Mouse (Mus musculus) neural tube, embryonic 15.5 days (tissue): ENCODE results near the gene Rerg. TPM values are rescaled to one million over a fixed set of nuclear protein-coding genes. Genes with fewer than 3 reads are reported as not detected.

Experiments
- ATAC-seq: fragments of 200-750 bp; cut with Nextera tagmentation; 2 replicates; pipeline ENCODE4 v1.8.0; 2017; ENCODE audit warnings: mild to moderate bottlenecking, moderate TSS enrichment, moderate library complexity; ENCODE audit not compliant: low FRiP score
- H3K27ac ChIP-seq: fragments of 300-500 bp; sonication (generic); replicated peaks from 2 replicates; pipeline ENCODE4 v1.5.1; 2015; ENCODE audit warnings: mild to moderate bottlenecking, inconsistent platforms
- H3K27me3 ChIP-seq: fragments of 300-500 bp; sonication (generic); replicated peaks from 2 replicates; pipeline ENCODE4 v1.6.1; 2015; ENCODE audit warnings: inconsistent platforms
- H3K36me3 ChIP-seq: fragments of 300-500 bp; sonication (generic); 2 replicates; pipeline ENCODE4 v1.6.1; 2015; ENCODE audit warnings: inconsistent platforms
- H3K4me1 ChIP-seq: fragments of 300-500 bp; sonication (generic); 2 replicates; pipeline ENCODE4 v1.6.1; 2015; ENCODE audit warnings: inconsistent platforms
- H3K4me2 ChIP-seq: fragments of 300-500 bp; sonication (generic); 2 replicates; pipeline ENCODE4 v1.6.1; 2015; ENCODE audit warnings: inconsistent platforms, mild to moderate bottlenecking, moderate library complexity
- H3K4me3 ChIP-seq: fragments of 300-500 bp; sonication (generic); replicated peaks from 2 replicates; pipeline ENCODE4 v1.5.1; 2015; ENCODE audit warnings: mild to moderate bottlenecking, inconsistent platforms
- H3K9ac ChIP-seq: fragments of 300-500 bp; sonication (generic); replicated peaks from 2 replicates; pipeline ENCODE4 v1.6.1; 2015; ENCODE audit warnings: mild to moderate bottlenecking, inconsistent platforms
- H3K9me3 ChIP-seq: fragments of 300-500 bp; sonication (generic); replicated peaks from 2 replicates; pipeline ENCODE4 v1.6.1; 2016; ENCODE audit warnings: inconsistent platforms
- WGBS: fragments of 180-500 bp; shearing (Covaris S2); methylation state at CpG from one replicate; pipeline ENCODE4 v1.1.7; 2015; ENCODE audit warnings: mixed read lengths; 5-methylcytosine and 5-hydroxymethylcytosine counted together
- polyA plus RNA-seq: library from polyadenylated mRNA; unstranded; fragments of >200 nt; fragmentation: Nextera tagmentation; extraction: Ambion mirVana; gene quantifications from 2 replicates; pipeline ENCODE4 v1.2.1, GENCODE M21; 2015

The Rerg gene
- polyA plus RNA-seq, 1 experiment from 2014 or later: 10.6 TPM

DNA sequence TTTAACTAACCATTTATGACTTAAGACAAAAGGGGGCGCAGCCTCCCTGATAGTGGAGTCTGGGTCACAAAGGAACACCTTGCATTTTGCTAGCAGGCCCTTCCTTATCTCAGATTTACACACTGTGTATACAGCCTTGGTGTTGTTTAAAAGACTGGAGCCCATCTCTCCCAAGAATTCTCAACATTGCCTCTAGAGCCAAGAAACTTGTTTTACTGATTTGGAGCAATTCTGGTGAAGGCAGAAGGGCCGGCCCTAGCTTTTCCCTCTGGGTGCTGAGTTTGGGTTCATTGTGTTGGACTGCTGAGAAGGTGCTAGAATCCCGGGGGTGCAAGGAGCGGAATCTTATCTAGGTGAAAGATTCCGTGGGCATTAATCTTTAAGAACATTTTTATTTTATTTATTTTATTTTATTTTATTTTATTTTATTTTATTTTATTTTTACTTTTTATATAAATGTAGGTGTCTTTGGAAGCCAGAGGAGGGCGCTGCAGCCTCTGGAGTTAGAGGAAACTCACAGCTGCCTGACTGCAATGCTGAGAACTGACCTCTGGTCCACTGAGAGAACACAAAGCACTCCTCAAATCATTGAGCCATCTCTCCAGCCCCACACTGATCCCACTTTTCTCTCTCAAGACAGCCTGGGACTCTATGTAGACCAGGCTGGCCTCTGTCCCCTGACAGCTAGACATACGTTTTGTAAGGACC lies 26.3 kb downstream of the Rerg start:
- Histone ChIP-seq H3K4me1 (0 out of 2 replicates have a peak, but pooled peaks cover 3% of the 10 kb centered on the region), H3K9ac (no peak overlapping the region), H3K9me3 (no peaks in the 10 kb centered on the region), H3K27ac (no peak overlapping the region), H3K27me3 (no peaks in the 10 kb centered on the region), H3K4me3 (no peak overlapping the region), H3K4me2 (no peak overlapping the region), H3K36me3 (no peaks in the 10 kb centered on the region)
- ATAC-seq: no peak
- 85% methylated on average over 7 of the region's 7 CpGs for WGBS

DNA sequence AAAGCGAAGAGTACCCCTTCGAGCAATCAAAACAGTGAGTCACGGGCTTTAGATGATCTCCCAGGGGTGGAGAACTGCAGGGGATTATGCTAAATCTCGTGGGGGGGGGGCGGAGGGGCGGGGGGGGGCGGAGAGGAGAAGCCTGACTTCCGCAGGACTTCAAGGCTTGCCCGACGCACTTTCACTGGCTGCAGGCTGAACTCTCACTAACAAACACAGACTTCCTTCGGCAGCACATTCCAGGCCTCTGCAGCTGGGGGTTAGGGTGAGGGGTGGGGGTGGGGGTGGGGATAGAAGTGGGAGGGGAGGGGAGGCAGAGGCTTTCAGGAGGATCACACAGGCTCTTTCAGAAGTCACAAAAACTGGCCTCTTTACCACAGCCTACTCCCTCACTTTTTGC lies 27.5 kb downstream of the Rerg start:
- Histone ChIP-seq H3K9ac (no peak overlapping the region), H3K4me3 (no peak overlapping the region; the same call in 1 of the 2 replicates), H3K27me3 (no peaks in the 10 kb centered on the region; the same call in 1 of the 2 replicates), H3K36me3 (no peaks in the 10 kb centered on the region), H3K4me2 (peak overlapping the region; percentile 40), H3K27ac (0 out of 2 replicates have a peak overlapping the region, but pooled peaks have one; percentile 11), H3K9me3 (no peaks in the 10 kb centered on the region), H3K4me1 (peaks cover 9% of the 10 kb centered on the region)
- WGBS: 0% methylated on average over 9 of the region's 11 CpGs
- ATAC-seq: 0 out of 2 replicates have a peak, but pooled peaks have one; percentile 51

DNA sequence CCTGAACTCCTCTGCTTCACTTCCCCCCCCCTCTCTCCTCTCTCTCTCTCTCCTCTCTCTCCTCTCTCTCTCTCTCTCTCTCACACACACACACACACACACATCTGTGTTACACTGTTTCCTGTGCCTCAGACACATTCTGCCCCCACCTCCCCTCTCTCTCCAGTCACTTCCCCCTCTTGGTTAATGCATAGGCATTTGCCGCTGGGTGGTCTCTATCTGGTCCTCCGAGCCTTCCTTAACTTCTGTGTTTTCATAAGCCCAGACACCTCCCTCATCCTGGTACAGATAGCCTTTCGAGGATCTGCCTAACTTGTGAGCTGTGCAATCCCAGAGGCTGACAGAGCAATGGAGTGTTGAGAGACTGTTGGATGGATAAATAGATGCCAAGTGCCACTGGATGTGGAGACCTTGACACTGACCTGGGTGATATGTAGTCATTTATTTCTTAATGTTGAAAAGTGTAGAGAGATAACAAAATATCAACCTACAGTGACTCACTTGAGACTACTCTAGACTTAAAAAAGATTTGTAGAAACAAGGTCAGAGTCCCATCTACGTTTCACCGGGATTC lies 29.0 kb downstream of the Rerg start:
- ATAC-seq: no peak
- no peaks in the 10 kb centered on the region for H3K9me3 ChIP-seq
- H3K36me3 ChIP-seq: no peaks in the 10 kb centered on the region
- no peak overlapping the region for H3K4me3 ChIP-seq
- H3K27me3 ChIP-seq: no peaks in the 10 kb centered on the region; the same call in 1 of the 2 replicates
- H3K4me2 ChIP-seq: no peak overlapping the region
- H3K27ac ChIP-seq: no peak overlapping the region
- no peak overlapping the region for H3K9ac ChIP-seq
- WGBS: 61% methylated on average over 5 of the region's 5 CpGs
- peaks cover 11% of the 10 kb centered on the region for H3K4me1 ChIP-seq

DNA sequence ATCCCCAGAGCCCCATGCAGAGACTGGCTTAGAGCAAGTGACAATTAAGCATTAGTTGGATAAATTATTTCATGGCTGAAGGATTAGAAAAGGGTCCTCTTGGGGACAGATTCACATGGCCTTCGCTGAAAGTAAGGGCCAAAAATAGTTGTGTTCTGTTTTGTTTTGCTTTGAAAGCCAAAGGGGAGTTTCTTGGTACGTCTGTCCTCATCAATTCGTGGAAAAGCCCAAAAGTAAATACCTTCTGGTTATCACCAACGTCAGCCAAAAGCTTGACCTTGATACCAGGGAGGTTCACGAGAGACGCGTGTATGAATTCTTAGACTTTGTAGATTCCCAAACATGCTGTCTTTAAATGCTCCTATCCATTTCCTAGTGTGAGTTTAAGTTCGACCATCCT lies 31.5 kb downstream of the Rerg start:
- H3K4me3 ChIP-seq: no peak overlapping the region
- H3K9me3 ChIP-seq: no peaks in the 10 kb centered on the region
- peaks cover 23% of the 10 kb centered on the region for H3K4me1 ChIP-seq
- no peak overlapping the region for H3K27ac ChIP-seq
- H3K36me3 ChIP-seq: no peaks in the 10 kb centered on the region
- no peak overlapping the region for H3K4me2 ChIP-seq
- ATAC-seq: no peak
- no peaks in the 10 kb centered on the region; the same call in 1 of the 2 replicates for H3K27me3 ChIP-seq
- WGBS: 73% methylated on average over 8 of the region's 8 CpGs
- no peak overlapping the region for H3K9ac ChIP-seq

DNA sequence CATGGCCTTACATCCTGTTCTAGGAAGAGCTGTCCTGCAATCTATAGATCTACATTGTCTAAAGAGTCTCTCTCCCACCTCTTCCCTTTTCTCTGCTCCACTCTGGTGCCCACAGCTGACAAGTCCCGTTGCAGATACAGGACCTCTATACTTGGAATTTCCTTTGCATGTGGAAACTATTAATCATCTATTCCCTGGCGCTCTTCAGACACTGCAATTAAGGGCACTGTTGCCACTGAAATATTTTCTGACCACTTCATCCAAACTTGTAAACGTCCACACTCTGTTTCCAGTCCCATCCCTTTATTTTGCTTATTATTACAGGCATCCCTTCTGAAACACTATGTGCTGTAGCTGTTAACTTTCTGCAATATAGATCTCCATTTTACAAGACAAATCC lies 31.9 kb downstream of the Rerg start:
- Histone ChIP-seq H3K27me3 (no peaks in the 10 kb centered on the region; the same call in 1 of the 2 replicates), H3K4me2 (no peak overlapping the region), H3K27ac (no peak overlapping the region), H3K36me3 (no peaks in the 10 kb centered on the region), H3K4me3 (no peak overlapping the region), H3K9ac (no peak overlapping the region), H3K9me3 (no peaks in the 10 kb centered on the region), H3K4me1 (peaks cover 23% of the 10 kb centered on the region)
- WGBS: 59% methylated on average over 3 of the region's 3 CpGs
- ATAC-seq: no peak

DNA sequence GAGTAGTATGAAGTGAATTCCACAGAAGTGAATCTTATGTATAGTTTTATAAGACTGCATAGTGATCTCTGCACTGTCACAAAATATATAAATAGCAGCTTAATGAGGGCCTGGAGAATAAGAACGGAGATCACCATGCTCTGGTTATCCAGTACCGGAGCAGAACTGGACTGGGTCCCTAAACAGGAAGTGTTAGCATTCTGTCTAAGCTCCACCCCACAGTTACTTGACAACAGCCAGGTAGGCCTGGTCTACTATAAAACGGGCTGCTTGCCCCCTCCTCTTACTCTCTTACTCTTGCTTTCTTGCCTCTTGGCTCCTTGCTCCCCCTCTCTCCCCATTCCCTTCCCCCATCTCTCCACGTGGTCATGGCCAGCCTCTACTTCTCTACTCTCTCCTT lies 33.9 kb downstream of the Rerg start:
- Histone ChIP-seq H3K9me3 (no peaks in the 10 kb centered on the region), H3K27ac (no peak overlapping the region), H3K4me1 (peaks cover 23% of the 10 kb centered on the region), H3K4me3 (no peak overlapping the region), H3K36me3 (no peaks in the 10 kb centered on the region), H3K27me3 (peaks cover 3% of the 10 kb centered on the region; the same call in 1 of the 2 replicates), H3K9ac (no peak overlapping the region), H3K4me2 (no peak overlapping the region)
- 76% methylated on average over 4 of the region's 4 CpGs for WGBS
- ATAC-seq: no peak

DNA sequence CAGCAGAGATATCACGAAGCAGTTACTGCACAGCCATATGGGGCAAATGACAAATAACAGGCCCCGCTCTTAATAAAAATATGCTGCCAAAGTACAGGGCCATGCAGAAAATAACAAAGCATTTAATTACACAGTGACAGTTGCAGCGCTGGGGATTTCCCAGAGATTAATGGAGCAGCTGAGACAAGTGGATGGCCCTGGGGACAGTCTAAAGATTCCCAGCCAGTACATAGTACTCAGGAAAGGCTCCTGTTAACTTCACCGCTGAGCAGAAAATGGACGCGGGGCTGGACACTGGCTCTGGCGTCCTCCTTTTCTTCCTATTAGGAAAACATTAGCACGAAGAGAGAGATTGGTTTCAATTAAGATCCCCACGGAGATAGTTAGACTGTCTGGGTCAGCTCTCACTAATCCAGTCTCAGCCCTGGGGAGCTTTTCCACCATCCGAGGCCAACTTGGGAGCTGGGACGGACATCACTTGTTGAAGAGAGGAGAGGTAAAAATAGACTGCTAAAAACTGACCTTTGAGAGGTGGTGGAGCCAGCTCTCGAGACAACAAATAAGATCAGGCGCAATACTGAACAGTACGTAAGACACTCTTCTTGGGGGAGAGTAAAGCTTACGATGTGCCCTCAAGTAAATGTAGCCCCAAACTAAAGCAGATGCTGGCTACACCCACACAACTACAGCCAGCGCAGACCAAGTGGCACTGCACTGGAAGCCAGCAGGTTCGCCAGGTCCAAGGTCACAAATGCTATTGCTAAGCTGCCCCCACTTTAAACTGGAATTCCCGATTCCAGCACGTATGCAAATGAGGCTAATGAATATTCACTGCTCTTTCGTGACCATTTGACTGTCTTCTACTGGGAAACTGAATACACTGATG lies 34.5 kb downstream of the Rerg start:
- H3K4me3 ChIP-seq: no peak overlapping the region
- peak overlapping the region; percentile 19; the same call in 1 of the 2 replicates for H3K27ac ChIP-seq
- H3K36me3 ChIP-seq: no peaks in the 10 kb centered on the region
- peak; percentile 71; the same call in 1 of the 2 replicates for ATAC-seq
- H3K9me3 ChIP-seq: no peaks in the 10 kb centered on the region
- H3K4me1 ChIP-seq: peaks cover 23% of the 10 kb centered on the region
- H3K4me2 ChIP-seq: peak overlapping the region; percentile 7; the same call in 1 of the 2 replicates
- H3K9ac ChIP-seq: no peak overlapping the region
- 31% methylated on average over 20 of the region's 20 CpGs for WGBS
- peaks cover 3% of the 10 kb centered on the region; the same call in 1 of the 2 replicates for H3K27me3 ChIP-seq

DNA sequence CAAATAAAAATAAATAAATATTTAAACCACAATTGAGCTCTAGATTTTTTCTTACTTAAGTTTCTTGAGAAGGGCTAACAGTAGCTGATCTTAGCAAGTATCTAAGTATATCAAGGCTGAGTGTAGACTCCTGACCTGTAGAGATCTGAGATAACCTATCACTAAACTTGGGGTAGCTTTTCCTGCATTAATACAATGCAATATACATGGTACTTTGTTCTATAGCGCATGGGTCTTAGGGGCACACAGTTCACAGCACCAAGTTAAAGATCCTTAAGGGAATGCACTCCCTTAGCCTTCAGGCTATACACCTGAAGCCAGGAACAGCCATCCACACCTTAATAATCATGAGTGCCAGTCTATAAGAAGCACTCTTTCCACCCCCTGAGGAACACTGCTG lies 38.5 kb downstream of the Rerg start:
- no peak overlapping the region for H3K4me3 ChIP-seq
- H3K9ac ChIP-seq: no peak overlapping the region
- no peak overlapping the region for H3K27ac ChIP-seq
- H3K27me3 ChIP-seq: 0 out of 2 replicates have a peak, but pooled peaks cover 3% of the 10 kb centered on the region
- H3K4me1 ChIP-seq: peaks cover 17% of the 10 kb centered on the region
- no peaks in the 10 kb centered on the region for H3K9me3 ChIP-seq
- no peak for ATAC-seq
- WGBS: 83% methylated on average over 1 of the region's 1 CpGs
- no peak overlapping the region for H3K4me2 ChIP-seq
- no peaks in the 10 kb centered on the region for H3K36me3 ChIP-seq

DNA sequence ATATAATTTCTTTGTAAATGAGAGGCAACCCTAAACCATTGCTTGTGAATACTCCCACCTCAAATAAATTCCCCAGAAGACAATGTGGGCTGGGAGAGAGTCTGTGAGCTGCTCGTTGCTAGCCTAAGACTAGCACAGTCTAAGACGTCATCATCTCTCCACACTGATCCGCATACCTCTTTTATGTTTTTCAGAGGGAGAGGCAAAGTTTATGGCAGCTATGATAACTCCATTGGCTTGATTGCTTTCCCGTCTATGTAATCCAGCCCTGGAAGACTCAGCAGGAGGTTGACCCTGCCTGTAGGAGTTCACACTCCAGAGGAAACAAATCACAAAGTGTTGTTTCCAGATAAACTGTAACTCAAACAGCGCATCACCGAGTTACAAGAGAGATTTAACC lies 38.9 kb downstream of the Rerg start:
- H3K4me3 ChIP-seq: no peak overlapping the region
- H3K9me3 ChIP-seq: no peaks in the 10 kb centered on the region
- ATAC-seq: no peak
- no peaks in the 10 kb centered on the region for H3K36me3 ChIP-seq
- no peak overlapping the region for H3K27ac ChIP-seq
- H3K9ac ChIP-seq: no peak overlapping the region
- H3K4me1 ChIP-seq: peaks cover 15% of the 10 kb centered on the region
- 0 out of 2 replicates have a peak, but pooled peaks cover 3% of the 10 kb centered on the region for H3K27me3 ChIP-seq
- WGBS: 40% methylated on average over 6 of the region's 6 CpGs
- H3K4me2 ChIP-seq: no peak overlapping the region

DNA sequence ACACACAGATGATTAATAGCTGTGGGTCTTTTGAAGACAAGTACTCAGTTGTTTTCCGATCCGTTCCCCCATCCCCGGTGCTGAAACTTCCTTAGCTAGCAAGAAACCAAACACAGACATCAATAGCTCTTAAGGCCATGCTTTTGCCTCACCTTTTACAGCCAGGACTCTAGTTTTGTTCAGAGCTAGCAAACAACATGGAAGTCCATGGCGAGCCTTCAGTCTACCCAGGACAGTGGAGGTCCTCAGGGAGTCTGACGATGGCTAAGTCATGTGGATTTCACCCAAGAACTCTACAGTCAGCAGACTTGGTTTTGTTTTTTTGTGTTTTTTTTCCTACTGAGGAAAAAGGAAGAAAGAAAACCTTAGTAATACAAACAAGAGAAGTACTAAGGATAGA lies 43.4 kb downstream of the Rerg start:
- Histone ChIP-seq H3K9ac (no peak overlapping the region), H3K4me1 (no peaks in the 10 kb centered on the region), H3K27me3 (no peaks in the 10 kb centered on the region), H3K27ac (no peak overlapping the region), H3K4me2 (no peak overlapping the region), H3K36me3 (no peaks in the 10 kb centered on the region), H3K4me3 (no peak overlapping the region), H3K9me3 (no peaks in the 10 kb centered on the region)
- ATAC-seq: no peak
- WGBS: 74% methylated on average over 5 of the region's 5 CpGs

DNA sequence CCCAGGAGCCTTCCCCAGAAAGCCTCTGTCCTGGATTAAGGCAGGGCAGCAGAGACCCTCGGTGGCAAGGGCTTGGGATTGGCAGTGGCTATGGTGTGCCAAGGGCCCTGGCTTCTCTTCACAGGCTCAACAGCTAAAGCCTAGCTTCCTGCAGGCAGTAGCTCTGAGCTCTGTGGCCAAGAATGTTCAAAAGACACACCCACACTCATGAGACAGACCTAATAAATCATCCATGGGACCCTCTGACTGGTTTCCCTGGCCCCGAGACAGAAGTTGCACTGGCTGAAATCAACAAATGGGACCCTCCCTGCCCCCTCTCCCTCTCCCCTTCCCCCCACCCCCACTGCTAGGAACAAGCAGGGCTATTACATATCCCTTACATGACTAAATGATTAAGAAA lies 44.1 kb downstream of the Rerg start:
- no peaks in the 10 kb centered on the region for H3K4me1 ChIP-seq
- H3K4me2 ChIP-seq: no peak overlapping the region
- H3K9ac ChIP-seq: no peak overlapping the region
- no peaks in the 10 kb centered on the region for H3K9me3 ChIP-seq
- no peak for ATAC-seq
- no peaks in the 10 kb centered on the region for H3K36me3 ChIP-seq
- 35% methylated on average over 2 of the region's 2 CpGs for WGBS
- H3K4me3 ChIP-seq: no peak overlapping the region
- H3K27me3 ChIP-seq: no peaks in the 10 kb centered on the region
- no peak overlapping the region for H3K27ac ChIP-seq
